Mouse (Mus musculus): ENCODE data around the gene Plekhg1. TPM values are rescaled to one million over a fixed set of nuclear protein-coding genes. Genes with fewer than 3 reads are reported as not detected.

Gene Plekhg1
- polyA plus RNA-seq, 1 experiment, result under 0.01 TPM

DNA sequence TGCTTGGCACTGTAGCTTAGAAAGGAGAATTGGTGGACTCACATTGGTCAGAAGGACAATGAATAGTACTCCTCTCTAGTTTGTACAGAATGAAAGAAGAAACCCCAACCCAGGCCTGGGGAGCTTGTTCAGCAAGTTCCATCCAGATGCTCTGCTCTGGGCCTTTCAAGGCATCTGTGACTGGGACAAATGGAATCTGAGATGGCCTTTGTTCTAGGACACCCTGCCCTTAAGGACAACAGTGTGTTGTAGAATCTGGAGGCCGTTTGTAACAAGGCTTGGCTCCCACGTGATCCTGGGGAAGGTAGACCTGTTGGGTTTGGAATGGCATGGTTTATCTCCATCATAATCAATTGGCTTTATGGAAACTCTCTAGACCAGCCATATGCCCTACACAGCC is 141.0 kb downstream of the Plekhg1 start:
- no peak for TF ChIP-seq USF1 (IDR thresholded peaks at IDR 0.05; ENCODE audit: low read depth)
- no peak for TF ChIP-seq REST (IDR thresholded peaks at IDR 0.05; ENCODE audit: insufficient read depth, insufficient read length)
- TF ChIP-seq POLR2AphosphoS2 (IDR thresholded peaks at IDR 0.05; ENCODE audit: insufficient read length, low read depth), result no peak
- no peak for TF ChIP-seq CEBPB (IDR thresholded peaks at IDR 0.05; ENCODE audit: insufficient read depth, poor library complexity, severe bottlenecking)
- no peak for TF ChIP-seq TCF3 (IDR thresholded peaks at IDR 0.05; ENCODE audit: insufficient read length, low read depth)
- no peak for TF ChIP-seq TCF12 (IDR thresholded peaks at IDR 0.05; ENCODE audit: insufficient read depth, poor library complexity, severe bottlenecking)
- no peak for TF ChIP-seq POLR2A (IDR thresholded peaks at IDR 0.05; ENCODE audit: insufficient read length, low read depth)
- TF ChIP-seq SRF (IDR thresholded peaks at IDR 0.05; ENCODE audit: control insufficient read depth, insufficient read length, low read depth), result no peak
- no peak for TF ChIP-seq MYOD1 (IDR thresholded peaks at IDR 0.05; ENCODE audit: control insufficient read depth in 1 of 3, insufficient read length in 2 of 3, low read depth in 2 of 3)
- no peak overlapping the region for H3ac ChIP-seq (ENCODE audit: control insufficient read depth, insufficient read length)
- H3K4me2 ChIP-seq (ENCODE audit: low read depth), result no peak overlapping the region
- H3K36me3 ChIP-seq (ENCODE audit: control insufficient read depth, insufficient read depth), result no peaks in the 10 kb centered on the region
- no peaks in the 10 kb centered on the region for H3K79me2 ChIP-seq (ENCODE audit: control insufficient read depth, insufficient read depth)
- no peak overlapping the region for H3K4me3 ChIP-seq
- no peaks in the 10 kb centered on the region for H3K27me3 ChIP-seq (ENCODE audit: control insufficient read depth, insufficient read depth, insufficient read length)

DNA sequence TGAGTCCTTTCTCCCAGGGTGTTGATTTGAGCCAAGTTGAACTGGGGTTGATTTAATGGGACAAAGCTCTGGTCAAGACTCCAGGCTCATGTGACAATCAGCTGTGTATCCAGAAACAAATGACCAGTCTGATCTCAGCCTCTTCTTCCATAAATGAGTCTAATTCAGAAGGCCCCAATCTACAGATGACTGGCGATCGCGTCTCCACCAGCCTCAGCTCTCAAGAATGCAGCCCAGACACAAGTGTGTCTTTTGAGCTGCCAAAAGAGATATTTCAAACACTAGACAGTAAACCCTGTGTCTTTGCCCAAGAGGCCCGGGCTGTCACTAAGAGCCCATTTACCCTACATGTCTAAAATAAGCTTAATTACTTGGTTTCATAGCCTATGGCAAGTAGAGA is 148.3 kb downstream of the Plekhg1 start:
- TF ChIP-seq CEBPB (IDR thresholded peaks at IDR 0.05; ENCODE audit: insufficient read depth, poor library complexity, severe bottlenecking), result no peak
- TF ChIP-seq POLR2AphosphoS2 (IDR thresholded peaks at IDR 0.05; ENCODE audit: insufficient read length, low read depth), result no peak
- TF ChIP-seq SRF (IDR thresholded peaks at IDR 0.05; ENCODE audit: control insufficient read depth, insufficient read length, low read depth), result no peak
- no peak for TF ChIP-seq USF1 (IDR thresholded peaks at IDR 0.05; ENCODE audit: low read depth)
- TF ChIP-seq MYOG (IDR thresholded peaks at IDR 0.05; ENCODE audit: control insufficient read depth in 1 of 3, insufficient read depth in 1 of 3, insufficient read length in 2 of 3, low read depth in 2 of 3), result no peak
- no peak for TF ChIP-seq E2F4 (IDR thresholded peaks at IDR 0.05; ENCODE audit: insufficient read depth)
- no peak for TF ChIP-seq MAX (IDR thresholded peaks at IDR 0.05; ENCODE audit: low read depth)
- no peak for TF ChIP-seq REST (IDR thresholded peaks at IDR 0.05; ENCODE audit: insufficient read depth, insufficient read length)
- no peak for TF ChIP-seq POLR2A (IDR thresholded peaks at IDR 0.05; ENCODE audit: insufficient read length, low read depth)
- TF ChIP-seq TCF3 (IDR thresholded peaks at IDR 0.05; ENCODE audit: insufficient read length, low read depth), result no peak
- no peak for TF ChIP-seq MYOD1 (IDR thresholded peaks at IDR 0.05; ENCODE audit: control insufficient read depth in 1 of 3, insufficient read length in 2 of 3, low read depth in 2 of 3)
- no peak for TF ChIP-seq TCF12 (IDR thresholded peaks at IDR 0.05; ENCODE audit: insufficient read depth, poor library complexity, severe bottlenecking)
- no peaks in the 10 kb centered on the region for H3K27me3 ChIP-seq (ENCODE audit: control insufficient read depth, insufficient read depth, insufficient read length)
- no peaks in the 10 kb centered on the region for H3K36me3 ChIP-seq (ENCODE audit: control insufficient read depth, insufficient read depth)
- H3ac ChIP-seq (ENCODE audit: control insufficient read depth, insufficient read length), result no peak overlapping the region
- no peaks in the 10 kb centered on the region for H3K79me2 ChIP-seq (ENCODE audit: control insufficient read depth, insufficient read depth)
- H3K4me3 ChIP-seq, result no peak overlapping the region
- no peak overlapping the region for H3K4me2 ChIP-seq (ENCODE audit: low read depth)

DNA sequence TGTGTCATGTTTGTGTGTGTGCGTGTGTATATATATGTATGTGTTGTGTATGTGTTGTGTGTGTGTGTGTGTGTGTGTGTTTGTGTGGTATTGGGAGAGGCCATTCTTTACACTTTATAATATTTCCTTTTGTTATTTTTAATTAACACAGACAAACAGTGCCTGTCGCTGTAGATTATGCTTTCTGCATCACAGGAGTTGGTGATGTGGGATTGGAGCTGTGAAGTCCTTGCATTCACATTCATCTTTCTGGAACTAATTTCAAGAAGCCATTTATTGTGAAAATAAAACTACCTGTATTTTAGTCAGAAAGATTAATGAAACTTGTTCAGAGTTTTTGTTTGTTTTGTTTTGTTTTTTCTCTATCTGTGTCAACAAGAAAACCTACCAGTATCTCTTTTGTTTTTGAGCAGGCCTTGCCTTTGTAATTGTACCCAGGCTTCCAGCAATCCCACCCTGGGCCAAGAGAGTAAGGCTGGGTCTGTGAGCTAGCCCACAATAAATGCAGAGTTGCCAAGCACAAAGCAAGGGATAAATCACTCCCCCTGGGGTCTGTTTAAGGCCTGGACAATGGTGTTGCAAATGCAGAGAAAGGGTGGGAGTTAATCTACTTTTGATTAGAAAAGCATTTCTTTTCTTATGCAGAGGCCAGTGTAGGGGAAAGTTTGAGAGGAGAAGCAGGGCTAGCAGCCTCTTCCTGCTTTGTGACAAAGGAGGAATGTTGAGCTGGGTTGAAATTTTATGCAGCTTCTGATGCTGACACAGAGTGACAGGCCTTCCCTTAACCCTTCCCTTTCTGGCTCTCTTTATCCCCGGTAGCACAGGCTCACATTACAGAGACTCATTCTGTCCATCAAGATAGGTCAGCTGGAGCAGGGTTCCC is 151.5 kb downstream of the Plekhg1 start:
- H3K4me2 ChIP-seq (ENCODE audit: low read depth), result no peak overlapping the region
- TF ChIP-seq MAX (IDR thresholded peaks at IDR 0.05; ENCODE audit: low read depth) (no peak), SRF (IDR thresholded peaks at IDR 0.05; ENCODE audit: control insufficient read depth, insufficient read length, low read depth) (no peak), CEBPB (IDR thresholded peaks at IDR 0.05; ENCODE audit: insufficient read depth, poor library complexity, severe bottlenecking) (no peak), TCF3 (IDR thresholded peaks at IDR 0.05; ENCODE audit: insufficient read length, low read depth) (no peak), POLR2AphosphoS2 (IDR thresholded peaks at IDR 0.05; ENCODE audit: insufficient read length, low read depth) (no peak), E2F4 (IDR thresholded peaks at IDR 0.05; ENCODE audit: insufficient read depth) (no peak), MYOD1 (IDR thresholded peaks at IDR 0.05; ENCODE audit: control insufficient read depth in 1 of 3, insufficient read length in 2 of 3, low read depth in 2 of 3) (no peak), REST (IDR thresholded peaks at IDR 0.05; ENCODE audit: insufficient read depth, insufficient read length) (no peak), USF1 (IDR thresholded peaks at IDR 0.05; ENCODE audit: low read depth) (no peak), POLR2A (IDR thresholded peaks at IDR 0.05; ENCODE audit: insufficient read length, low read depth) (no peak), MYOG (IDR thresholded peaks at IDR 0.05; ENCODE audit: control insufficient read depth in 1 of 3, insufficient read depth in 1 of 3, insufficient read length in 2 of 3, low read depth in 2 of 3) (no peak), TCF12 (IDR thresholded peaks at IDR 0.05; ENCODE audit: insufficient read depth, poor library complexity, severe bottlenecking) (no peak)
- no peaks in the 10 kb centered on the region for H3K27me3 ChIP-seq (ENCODE audit: control insufficient read depth, insufficient read depth, insufficient read length)
- no peaks in the 10 kb centered on the region for H3K36me3 ChIP-seq (ENCODE audit: control insufficient read depth, insufficient read depth)
- no peak overlapping the region for H3K4me3 ChIP-seq
- H3K79me2 ChIP-seq (ENCODE audit: control insufficient read depth, insufficient read depth), result no peaks in the 10 kb centered on the region
- H3ac ChIP-seq (ENCODE audit: control insufficient read depth, insufficient read length), result no peak overlapping the region

DNA sequence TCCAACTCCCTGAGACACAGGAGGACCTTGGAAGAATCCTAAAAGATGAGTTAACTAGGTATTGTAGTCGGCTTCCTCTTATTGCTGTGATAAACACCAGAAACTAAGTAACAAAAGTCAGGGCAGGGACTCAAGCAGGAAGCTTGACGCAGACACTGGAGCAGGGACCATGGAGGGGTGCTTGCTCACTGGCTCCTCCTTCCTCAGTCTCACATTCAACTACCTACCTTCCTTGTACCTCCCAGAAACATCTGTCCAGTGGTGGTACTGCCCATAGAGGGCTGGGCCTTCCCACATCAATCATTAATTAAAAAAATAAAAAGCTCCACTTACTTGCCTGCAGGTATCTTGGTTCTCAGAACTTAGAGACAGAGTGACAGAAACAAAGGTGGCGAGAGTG is 152.2 kb downstream of the Plekhg1 start:
- Histone ChIP-seq H3K36me3 (ENCODE audit: control insufficient read depth, insufficient read depth) (no peaks in the 10 kb centered on the region), H3K4me2 (ENCODE audit: low read depth) (no peak overlapping the region), H3K4me3 (no peak overlapping the region), H3ac (ENCODE audit: control insufficient read depth, insufficient read length) (no peak overlapping the region), H3K27me3 (ENCODE audit: control insufficient read depth, insufficient read depth, insufficient read length) (no peaks in the 10 kb centered on the region), H3K79me2 (ENCODE audit: control insufficient read depth, insufficient read depth) (no peaks in the 10 kb centered on the region)
- TF ChIP-seq MAX (IDR thresholded peaks at IDR 0.05; ENCODE audit: low read depth) (no peak), USF1 (IDR thresholded peaks at IDR 0.05; ENCODE audit: low read depth) (no peak), POLR2A (IDR thresholded peaks at IDR 0.05; ENCODE audit: insufficient read length, low read depth) (no peak)

DNA sequence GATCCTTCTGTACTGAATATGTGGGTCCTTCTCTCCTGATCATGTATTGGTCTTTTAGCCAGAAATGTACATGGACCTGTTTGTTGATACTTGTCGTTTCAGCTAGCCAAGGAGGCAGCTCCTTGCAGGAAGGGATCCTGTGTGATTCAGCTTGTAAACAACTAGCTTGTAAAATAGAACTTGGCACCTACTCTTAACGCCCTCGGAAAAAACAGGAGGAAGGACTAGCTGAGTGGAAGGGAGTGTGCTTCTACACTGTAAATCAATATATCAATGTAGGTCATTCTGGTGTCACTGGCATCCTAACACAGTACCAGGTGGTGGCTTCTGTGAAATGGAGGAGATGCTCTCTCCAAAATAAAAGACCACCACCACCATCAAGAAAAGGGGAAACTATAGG is 157.9 kb downstream of the Plekhg1 start:
- Histone ChIP-seq H3ac (ENCODE audit: control insufficient read depth, insufficient read length) (no peak overlapping the region), H3K4me3 (no peak overlapping the region), H3K36me3 (ENCODE audit: control insufficient read depth, insufficient read depth) (no peaks in the 10 kb centered on the region), H3K27me3 (ENCODE audit: control insufficient read depth, insufficient read depth, insufficient read length) (no peaks in the 10 kb centered on the region), H3K4me2 (ENCODE audit: low read depth) (no peak overlapping the region), H3K79me2 (ENCODE audit: control insufficient read depth, insufficient read depth) (no peaks in the 10 kb centered on the region)
- TF ChIP-seq CEBPB (IDR thresholded peaks at IDR 0.05; ENCODE audit: insufficient read depth, poor library complexity, severe bottlenecking), result no peak
- no peak for TF ChIP-seq POLR2AphosphoS2 (IDR thresholded peaks at IDR 0.05; ENCODE audit: insufficient read length, low read depth)
- TF ChIP-seq TCF3 (IDR thresholded peaks at IDR 0.05; ENCODE audit: insufficient read length, low read depth), result no peak
- no peak for TF ChIP-seq REST (IDR thresholded peaks at IDR 0.05; ENCODE audit: insufficient read depth, insufficient read length)
- TF ChIP-seq MAX (IDR thresholded peaks at IDR 0.05; ENCODE audit: low read depth), result no peak

Measured in myocyte (in vitro differentiated cells).